In the genomic region with DNA sequence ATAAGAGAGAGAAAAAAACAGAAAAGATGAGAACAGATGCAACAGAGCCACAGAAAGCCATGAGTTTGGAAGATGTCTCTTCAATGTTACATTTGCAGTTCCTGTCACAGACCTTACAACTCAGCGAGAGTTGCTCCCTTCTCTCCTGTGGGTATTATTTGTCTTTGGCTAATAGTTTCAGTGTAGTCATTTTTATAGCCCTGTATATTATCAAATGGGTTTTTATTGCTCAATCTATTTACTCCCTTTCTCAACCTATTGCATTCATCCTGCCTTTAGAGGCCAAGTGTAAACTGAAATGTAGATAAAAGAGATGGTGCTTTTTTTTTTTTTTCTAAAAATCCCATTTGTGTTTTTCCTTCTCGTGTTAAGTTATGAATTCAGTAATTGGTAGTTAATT, we compare ENCODE assay signal across 15 mouse cellular contexts.
"Had no signal": no experiment of that assay in that cellular context is flagged by ENCODE, and none has a peak within 500 bp of the region (broad histone marks: within the 10 kb centered on the region; RNA-seq: fewer than 3 reads in every experiment).

No protein-coding gene starts in this region.

- H3K36me3 ChIP-seq: neural tube, embryonic 15.5 days; stomach, embryonic 15.5 days had no signal

- H3K27ac ChIP-seq: neural tube, embryonic 15.5 days; stomach, embryonic 15.5 days; stomach, postnatal 0 days had no signal

- H3K4me1 ChIP-seq: stomach, embryonic 15.5 days had no signal

- H3K4me3 ChIP-seq: neural tube, embryonic 15.5 days; stomach, embryonic 15.5 days had no signal

- H3K4me2 ChIP-seq: neural tube, embryonic 15.5 days; stomach, embryonic 15.5 days had no signal

- H3K27me3 ChIP-seq: neural tube, embryonic 15.5 days; stomach, embryonic 15.5 days had no signal

- H3K9ac ChIP-seq: neural tube, embryonic 15.5 days; stomach, embryonic 15.5 days had no signal

- DNase-seq: retina, postnatal 1 day; right cerebral cortex, adult 18-20 months; right cerebral cortex, postnatal 14 days; right cerebral cortex, postnatal 25 days; right cerebral cortex, postnatal 4 days; spleen, adult 18-20 months; thymus, adult 18-20 months; thymus, adult 2 months; thymus, postnatal 14 days; thymus, postnatal 25 days; thymus, postnatal 36 days; thymus, postnatal 4 days had no signal

- H3K9me3 ChIP-seq: neural tube, embryonic 15.5 days; stomach, embryonic 15.5 days had no signal
